Mouse (Mus musculus) gastrocnemius, postnatal 10 days (tissue): ENCODE data around the gene Cad. TPM values are rescaled to one million over a fixed set of nuclear protein-coding genes. Genes with fewer than 3 reads are reported as not detected.

ENCODE experiments used
- DNase-seq: peaks from one replicate; pipeline ENCODE4 v3.0.0; 2021; ENCODE audit warnings: mixed read lengths
- total RNA-seq, 2 experiments: library from RNA; stranded (reverse); gene quantifications; 2 replicates each; pipeline ENCODE4 v1.2.3; 2021

Gene Cad
- total RNA-seq, 2 experiments from 2014 or later, result 20.0 to 29.6 TPM

GRCm38 (mm10) chr5:31110781-31111180, 56.2 kb downstream of the Cad start:
- no peak for DNase-seq

GRCm38 (mm10) chr5:31116354-31116753, 61.8 kb downstream of the Cad start, which contains the start of gene Trim54:
Gene Trim54 (plus strand): TSS chr5:31116712.
- no peak for DNase-seq

GRCm38 (mm10) chr5:31116912-31117311, 62.3 kb downstream of the Cad start:
- no peak for DNase-seq

- no peak for DNase-seq
Observed at GRCm38 (mm10) chr5:31121111-31121510, 66.5 kb downstream of the Cad start.

- no peak for DNase-seq
Observed at GRCm38 (mm10) chr5:31123481-31123880, 68.9 kb downstream of the Cad start.

GRCm38 (mm10) chr5:31126050-31126449, 71.5 kb downstream of the Cad start:
- no peak for DNase-seq

Other genes with a start within 250 kb of the Cad start
- 10 to 100 TPM; 65.0 to 81.1 TPM for gene Mapre3, start 240.1 kb upstream of the Cad start, total RNA-seq
- gene Tmem214, start 186.8 kb upstream of the Cad start, total RNA-seq, result 10 to 100 TPM; 40.4 to 46.9 TPM
- 1 to 10 TPM; 4.5 to 5.0 TPM for gene Agbl5, start 166.1 kb upstream of the Cad start, total RNA-seq
- 100 to 1,000 TPM; 149 to 168 TPM for gene Ost4, start 147.0 kb upstream of the Cad start, total RNA-seq
- 10 to 100 TPM; 42.2 to 60.5 TPM for gene Emilin1, start 141.4 kb upstream of the Cad start, total RNA-seq
- gene Khk, start 133.3 kb upstream of the Cad start, total RNA-seq, result 10 to 100 TPM; 27.9 TPM
- 10 to 100 TPM in 1 of 2 experiments, 1 to 10 TPM in 1; 8.5 to 15.3 TPM for gene Cgref1, start 109.2 kb upstream of the Cad start, total RNA-seq
- gene Preb, start 94.4 kb upstream of the Cad start, total RNA-seq, result 10 to 100 TPM; 76.8 to 83.0 TPM
- gene Tcf23, start 86.1 kb upstream of the Cad start, total RNA-seq, result under 1 TPM; 0.09 to 0.28 TPM
- gene Atraid, start 6.5 kb upstream of the Cad start, total RNA-seq, result 10 to 100 TPM; 67.8 to 75.2 TPM
- 1 to 10 TPM; 2.9 to 3.5 TPM for gene Slc5a6, start 5.9 kb upstream of the Cad start, total RNA-seq
- not detected for gene Dnajc5g, start 51.5 kb downstream of the Cad start, total RNA-seq
- under 1 TPM; 0.27 to 0.28 TPM for gene Slc30a3, start 53.5 kb downstream of the Cad start, total RNA-seq
- 100 to 1,000 TPM; 161 to 173 TPM for gene Trim54, start 61.9 kb downstream of the Cad start, total RNA-seq
- gene Ucn, start 84.0 kb downstream of the Cad start, total RNA-seq, result not detected
- 10 to 100 TPM; 40.2 to 41.2 TPM for gene Mpv17, start 99.5 kb downstream of the Cad start, total RNA-seq
- 1 to 10 TPM in 1 of 2 experiments, under 1 TPM in 1; 0.35 to 1.2 TPM for gene Gm29609, start 125.1 kb downstream of the Cad start, total RNA-seq
- 10 to 100 TPM; 30.7 to 37.4 TPM for gene Gtf3c2, start 125.4 kb downstream of the Cad start, total RNA-seq
- gene Snx17, start 138.4 kb downstream of the Cad start, total RNA-seq, result 10 to 100 TPM; 57.8 to 58.4 TPM
- gene Eif2b4, start 138.7 kb downstream of the Cad start, total RNA-seq, result 10 to 100 TPM; 47.9 to 49.8 TPM
- 10 to 100 TPM in 1 of 2 experiments, 1 to 10 TPM in 1; 8.2 to 12.1 TPM for gene Zfp513, start 147.5 kb downstream of the Cad start, total RNA-seq
- 10 to 100 TPM; 41.7 to 43.9 TPM for gene Ppm1g, start 165.9 kb downstream of the Cad start, total RNA-seq
- gene Nrbp1, start 186.1 kb downstream of the Cad start, total RNA-seq, result 10 to 100 TPM; 74.7 to 76.3 TPM
- not detected for gene Gm9970, start 186.5 kb downstream of the Cad start, total RNA-seq
- gene Krtcap3, start 196.9 kb downstream of the Cad start, total RNA-seq, result 1 to 10 TPM; 1.5 to 3.0 TPM
- 10 to 100 TPM; 20.2 to 27.7 TPM for gene Ift172, start 236.3 kb downstream of the Cad start, total RNA-seq
- 1 to 10 TPM; 8.8 to 10.0 TPM for gene Fndc4, start 241.3 kb downstream of the Cad start, total RNA-seq
- under 1 TPM; 0.14 to 0.27 TPM for gene Gckr, start 242.7 kb downstream of the Cad start, total RNA-seq